Mouse (Mus musculus): Measurements from ENCODE around the gene Nck2. TPM values are rescaled to one million over a fixed set of nuclear protein-coding genes. Genes with fewer than 3 reads are reported as not detected.

The Nck2 gene
- polyA plus RNA-seq, 1 experiment from 2014 or later: 43.0 TPM

DNA sequence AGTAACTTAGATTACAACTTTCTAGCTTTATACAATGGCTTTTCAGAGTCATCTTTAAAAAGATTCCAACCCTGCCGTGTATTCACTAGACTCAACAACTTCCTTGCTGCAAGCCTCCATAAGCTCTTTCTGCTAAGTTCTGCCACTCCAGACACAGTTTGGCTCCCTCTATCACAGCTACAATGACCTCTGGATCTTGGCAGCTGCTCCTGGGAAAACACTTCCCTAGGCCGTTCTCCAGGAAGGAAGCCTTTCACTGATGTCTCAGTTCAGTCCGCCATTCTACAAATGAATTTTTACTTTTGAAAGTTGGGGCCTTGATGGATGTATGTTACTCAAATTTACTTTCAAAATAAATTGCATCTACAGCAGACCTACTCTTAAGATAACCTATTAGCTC lies 133.0 kb downstream of the Nck2 start:
- Histone ChIP-seq H3K4me1 (replicated peaks; ENCODE audit: insufficient read depth, low read length) (no peaks in the 10 kb centered on the region), H3K9ac (ENCODE audit: low read depth, low read length) (no peak overlapping the region), H3K36me3 (ENCODE audit: insufficient read depth, low read length) (no peaks in the 10 kb centered on the region), H3K4me2 (ENCODE audit: low read length) (no peak overlapping the region), H3K4me3 (replicated peaks; ENCODE audit: low read depth, low read length) (no peak overlapping the region), H3K27me3 (ENCODE audit: insufficient read depth, low read length) (no peaks in the 10 kb centered on the region), H3K27ac (no peak overlapping the region), H3K9me3 (replicated peaks; ENCODE audit: low read length) (no peaks in the 10 kb centered on the region)
- DNase-seq (ENCODE audit: low spot score) (no peak), ATAC-seq (replicated peaks; ENCODE audit: low FRiP score, low read depth) (no peak)
- WGBS: 83% methylated on average over 3 of the region's 3 CpGs
- TF ChIP-seq CTCF (IDR thresholded peaks at IDR 0.05; ENCODE audit: low read depth): no peak

DNA sequence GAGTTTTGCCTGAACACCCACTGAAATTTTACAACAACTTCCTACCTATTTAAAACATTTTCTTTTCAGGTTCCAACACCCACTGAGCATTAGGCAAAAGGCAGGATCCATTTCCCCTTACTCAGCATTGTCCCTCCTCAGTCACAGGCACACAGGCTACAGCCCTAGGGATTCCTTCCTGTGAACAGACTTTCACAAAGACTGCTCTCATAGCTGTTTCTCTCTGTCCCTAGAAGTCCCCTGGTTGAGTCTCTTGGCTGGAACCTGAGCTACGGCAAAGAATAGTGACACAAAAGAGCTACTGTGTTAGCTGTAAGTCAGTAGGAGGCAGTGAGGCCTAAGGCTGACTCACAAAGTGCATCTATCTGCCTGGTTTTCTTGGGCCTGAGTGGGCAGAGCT lies 139.2 kb downstream of the Nck2 start:
- Histone ChIP-seq H3K9ac (ENCODE audit: low read depth, low read length) (no peak overlapping the region), H3K9me3 (replicated peaks; ENCODE audit: low read length) (no peaks in the 10 kb centered on the region), H3K27ac (no peak overlapping the region), H3K4me2 (ENCODE audit: low read length) (no peak overlapping the region), H3K27me3 (ENCODE audit: insufficient read depth, low read length) (no peaks in the 10 kb centered on the region), H3K4me3 (replicated peaks; ENCODE audit: low read depth, low read length) (no peak overlapping the region), H3K4me1 (replicated peaks; ENCODE audit: insufficient read depth, low read length) (no peaks in the 10 kb centered on the region), H3K36me3 (ENCODE audit: insufficient read depth, low read length) (no peaks in the 10 kb centered on the region)
- DNase-seq (ENCODE audit: low spot score) (no peak), ATAC-seq (replicated peaks; ENCODE audit: low FRiP score, low read depth) (no peak)
- 83% methylated on average over 1 of the region's 1 CpGs for WGBS
- no peak for TF ChIP-seq CTCF (IDR thresholded peaks at IDR 0.05; ENCODE audit: low read depth)

DNA sequence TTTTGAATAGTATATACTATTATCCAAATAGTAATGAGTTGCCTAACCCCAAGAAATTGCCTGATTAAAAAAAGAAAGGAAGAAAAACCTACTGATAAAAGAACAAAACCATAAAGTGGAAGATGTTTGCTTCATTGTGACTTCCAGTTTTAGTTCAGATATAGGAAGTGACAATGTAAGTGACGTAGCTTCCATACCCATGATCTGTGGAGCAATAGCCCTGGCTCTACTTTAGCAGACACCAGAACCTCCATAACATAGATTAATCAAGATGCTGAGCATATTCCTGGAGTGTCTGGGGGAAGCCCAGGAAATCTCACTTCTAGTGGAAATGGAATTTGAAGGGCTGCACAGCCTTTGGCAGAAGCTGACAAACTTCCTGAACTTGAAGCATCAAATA lies 144.6 kb downstream of the Nck2 start:
- Histone ChIP-seq H3K4me2 (ENCODE audit: low read length) (no peak overlapping the region), H3K9me3 (replicated peaks; ENCODE audit: low read length) (no peaks in the 10 kb centered on the region), H3K4me1 (replicated peaks; ENCODE audit: insufficient read depth, low read length) (no peaks in the 10 kb centered on the region), H3K27ac (no peak overlapping the region), H3K9ac (ENCODE audit: low read depth, low read length) (no peak overlapping the region), H3K36me3 (ENCODE audit: insufficient read depth, low read length) (no peaks in the 10 kb centered on the region), H3K4me3 (replicated peaks; ENCODE audit: low read depth, low read length) (no peak overlapping the region), H3K27me3 (ENCODE audit: insufficient read depth, low read length) (no peaks in the 10 kb centered on the region)
- DNase-seq (ENCODE audit: low spot score): no peak
- 85% methylated on average over 1 of the region's 1 CpGs for WGBS
- no peak for ATAC-seq (replicated peaks; ENCODE audit: low FRiP score, low read depth)
- no peak for TF ChIP-seq CTCF (IDR thresholded peaks at IDR 0.05; ENCODE audit: low read depth)

GRCm38 (mm10) chr1:43589910-43590309 lies 145.5 kb downstream of the Nck2 start:
- no peak for DNase-seq (ENCODE audit: low spot score)
- H3K27ac ChIP-seq: no peak overlapping the region
- H3K4me3 ChIP-seq (replicated peaks; ENCODE audit: low read depth, low read length): no peak overlapping the region
- no peak for ATAC-seq (replicated peaks; ENCODE audit: low FRiP score, low read depth)
- H3K9me3 ChIP-seq (replicated peaks; ENCODE audit: low read length): no peaks in the 10 kb centered on the region
- no peak for TF ChIP-seq CTCF (IDR thresholded peaks at IDR 0.05; ENCODE audit: low read depth)
- H3K9ac ChIP-seq (ENCODE audit: low read depth, low read length): no peak overlapping the region
- 67% methylated on average over 2 of the region's 2 CpGs for WGBS
- no peak overlapping the region for H3K4me2 ChIP-seq (ENCODE audit: low read length)
- H3K36me3 ChIP-seq (ENCODE audit: insufficient read depth, low read length): no peaks in the 10 kb centered on the region
- H3K27me3 ChIP-seq (ENCODE audit: insufficient read depth, low read length): no peaks in the 10 kb centered on the region
- H3K4me1 ChIP-seq (replicated peaks; ENCODE audit: insufficient read depth, low read length): no peaks in the 10 kb centered on the region

DNA sequence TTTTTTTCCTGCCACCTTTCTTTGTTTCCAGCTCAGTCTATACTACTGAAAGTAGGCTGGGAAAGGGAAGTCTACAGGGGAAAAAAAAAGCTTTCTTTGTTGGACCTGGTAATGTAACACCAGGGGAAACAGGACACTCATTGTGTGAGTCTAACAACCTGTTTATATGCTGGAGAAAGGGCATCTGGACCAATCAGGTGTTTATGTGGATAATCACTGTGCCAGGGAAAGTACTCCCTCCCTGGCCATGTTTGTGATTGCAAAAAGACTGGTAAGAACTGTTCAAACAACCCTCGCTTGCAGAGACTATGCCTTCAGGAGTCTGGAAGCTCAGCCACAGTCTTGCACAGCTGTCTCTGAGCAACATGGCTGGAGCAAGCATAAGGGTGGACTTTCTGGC lies 146.3 kb downstream of the Nck2 start:
- 45% methylated on average over 1 of the region's 1 CpGs for WGBS
- no peak overlapping the region for H3K27ac ChIP-seq
- H3K36me3 ChIP-seq (ENCODE audit: insufficient read depth, low read length): no peaks in the 10 kb centered on the region
- no peak for ATAC-seq (replicated peaks; ENCODE audit: low FRiP score, low read depth)
- no peak overlapping the region for H3K4me2 ChIP-seq (ENCODE audit: low read length)
- TF ChIP-seq CTCF (IDR thresholded peaks at IDR 0.05; ENCODE audit: low read depth): no peak
- no peaks in the 10 kb centered on the region for H3K27me3 ChIP-seq (ENCODE audit: insufficient read depth, low read length)
- DNase-seq (ENCODE audit: low spot score): peak; percentile 28
- no peak overlapping the region for H3K9ac ChIP-seq (ENCODE audit: low read depth, low read length)
- H3K4me3 ChIP-seq (replicated peaks; ENCODE audit: low read depth, low read length): no peak overlapping the region
- H3K9me3 ChIP-seq (replicated peaks; ENCODE audit: low read length): no peaks in the 10 kb centered on the region
- H3K4me1 ChIP-seq (replicated peaks; ENCODE audit: insufficient read depth, low read length): 0 out of 2 replicates have a peak, but pooled peaks cover 4% of the 10 kb centered on the region

DNA sequence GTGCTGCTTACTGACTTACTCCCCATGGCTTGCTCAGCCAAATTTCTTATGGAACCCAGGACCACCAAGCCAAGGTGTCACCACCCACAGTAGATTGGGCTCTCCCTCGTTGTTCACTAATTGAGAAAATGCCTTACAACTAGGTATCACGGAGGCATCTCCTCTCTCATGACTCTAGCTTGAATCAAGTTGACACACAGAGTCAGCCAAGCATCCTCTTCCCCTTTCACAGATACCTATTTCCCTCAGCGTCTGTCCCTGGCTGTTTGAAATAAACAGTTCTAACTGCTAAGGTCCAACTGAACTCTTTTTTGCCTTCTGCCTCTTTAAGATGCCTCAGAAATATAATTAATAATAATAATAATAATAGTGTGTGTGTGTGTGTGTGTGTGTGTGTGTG lies 148.7 kb downstream of the Nck2 start:
- ATAC-seq (replicated peaks; ENCODE audit: low FRiP score, low read depth) (no peak), DNase-seq (ENCODE audit: low spot score) (no peak)
- H3K4me2 ChIP-seq (ENCODE audit: low read length): no peak overlapping the region
- H3K9me3 ChIP-seq (replicated peaks; ENCODE audit: low read length): no peaks in the 10 kb centered on the region
- no peaks in the 10 kb centered on the region for H3K36me3 ChIP-seq (ENCODE audit: insufficient read depth, low read length)
- WGBS: 54% methylated on average over 3 of the region's 3 CpGs
- no peak overlapping the region for H3K9ac ChIP-seq (ENCODE audit: low read depth, low read length)
- no peak overlapping the region for H3K4me3 ChIP-seq (replicated peaks; ENCODE audit: low read depth, low read length)
- TF ChIP-seq CTCF (IDR thresholded peaks at IDR 0.05; ENCODE audit: low read depth): no peak
- H3K4me1 ChIP-seq (replicated peaks; ENCODE audit: insufficient read depth, low read length): 0 out of 2 replicates have a peak, but pooled peaks cover 4% of the 10 kb centered on the region
- H3K27ac ChIP-seq: no peak overlapping the region
- H3K27me3 ChIP-seq (ENCODE audit: insufficient read depth, low read length): no peaks in the 10 kb centered on the region

GRCm38 (mm10) chr1:43594738-43595137 lies 150.4 kb downstream of the Nck2 start:
- Histone ChIP-seq H3K4me3 (replicated peaks; ENCODE audit: low read depth, low read length) (no peak overlapping the region), H3K4me2 (ENCODE audit: low read length) (no peak overlapping the region), H3K36me3 (ENCODE audit: insufficient read depth, low read length) (no peaks in the 10 kb centered on the region), H3K27me3 (ENCODE audit: insufficient read depth, low read length) (no peaks in the 10 kb centered on the region), H3K27ac (no peak overlapping the region), H3K9ac (ENCODE audit: low read depth, low read length) (no peak overlapping the region), H3K4me1 (replicated peaks; ENCODE audit: insufficient read depth, low read length) (0 out of 2 replicates have a peak, but pooled peaks cover 4% of the 10 kb centered on the region), H3K9me3 (replicated peaks; ENCODE audit: low read length) (no peaks in the 10 kb centered on the region)
- DNase-seq (ENCODE audit: low spot score) (no peak), ATAC-seq (replicated peaks; ENCODE audit: low FRiP score, low read depth) (no peak)
- TF ChIP-seq CTCF (IDR thresholded peaks at IDR 0.05; ENCODE audit: low read depth): no peak
- 31% methylated on average over 4 of the region's 4 CpGs for WGBS

Measured in kidney, postnatal 0 days (tissue).